Mouse (Mus musculus): Measurements from ENCODE around the gene Gprasp1. TPM values are rescaled to one million over a fixed set of nuclear protein-coding genes. Genes with fewer than 3 reads are reported as not detected.
"Not testable (repeated sequence)": the region's sequence is repeated elsewhere in the genome, so short reads cannot be mapped to it uniquely, and the experiment has no call there.

Gprasp1 gene
- polyA plus RNA-seq (2017; shearing (Covaris generic)): 10 to 100 TPM; 16.4 to 18.1 TPM

- peak; percentile 98 for ATAC-seq
Observed at GRCm38 (mm10) chrX:135742304-135743055, at the start of gene Gprasp1, which contains the start of gene Armcx5. TSS of gene Gprasp1 (plus strand) at chrX:135742733. TSS of gene Armcx5 (plus strand) at chrX:135742733.

- ATAC-seq: no peak
Observed at GRCm38 (mm10) chrX:135693633-135694032, 48.9 kb upstream of the Gprasp1 start, which contains the start of gene Tcp11x2. TSS of gene Tcp11x2 (minus strand) at chrX:135693790.

- no peak for ATAC-seq
Observed at GRCm38 (mm10) chrX:135703111-135703510, 39.4 kb upstream of the Gprasp1 start.

- ATAC-seq: no peak
Observed at GRCm38 (mm10) chrX:135704349-135704748, 38.2 kb upstream of the Gprasp1 start.

- ATAC-seq: no peak
Observed at GRCm38 (mm10) chrX:135712845-135713244, 29.7 kb upstream of the Gprasp1 start.

GRCm38 (mm10) chrX:135725161-135725560 is 17.4 kb upstream of the Gprasp1 start, which contains the start of gene Tmsb15a:
TSS of gene Tmsb15a (minus strand) at chrX:135725261.
- ATAC-seq: no peak

GRCm38 (mm10) chrX:135738730-135739520 is 3.6 kb upstream of the Gprasp1 start:
- no peak for ATAC-seq

GRCm38 (mm10) chrX:135743056-135743355 is 473 bp downstream of the Gprasp1 start:
- peak; percentile 2 for ATAC-seq

- ATAC-seq: not testable (repeated sequence)
Observed at GRCm38 (mm10) chrX:135745376-135745775, 2.8 kb downstream of the Gprasp1 start.

- peak; percentile 84 for ATAC-seq
Observed at GRCm38 (mm10) chrX:135752832-135753231, 10.3 kb downstream of the Gprasp1 start.

GRCm38 (mm10) chrX:135761707-135762106 is 19.2 kb downstream of the Gprasp1 start:
- ATAC-seq: peak; percentile 32

- no peak for ATAC-seq
Observed at GRCm38 (mm10) chrX:135768043-135768548, 25.6 kb downstream of the Gprasp1 start.

GRCm38 (mm10) chrX:135768565-135768964 is 26.0 kb downstream of the Gprasp1 start:
- ATAC-seq: no peak

- ATAC-seq: no peak
Observed at GRCm38 (mm10) chrX:135791536-135791935, 49.0 kb downstream of the Gprasp1 start.

GRCm38 (mm10) chrX:135792326-135792725 is 49.8 kb downstream of the Gprasp1 start:
- no peak for ATAC-seq

GRCm38 (mm10) chrX:135795591-135796304 is 53.2 kb downstream of the Gprasp1 start:
- ATAC-seq: peak; percentile 46

GRCm38 (mm10) chrX:135796305-135797211 is 54.0 kb downstream of the Gprasp1 start:
- ATAC-seq: peak; percentile 13

GRCm38 (mm10) chrX:135797212-135797644 is 54.7 kb downstream of the Gprasp1 start, which contains the start of gene Bhlhb9:
TSS of gene Bhlhb9 (plus strand) at chrX:135797594.
- peak; percentile 89 for ATAC-seq

- ATAC-seq: no peak
Observed at GRCm38 (mm10) chrX:135804149-135804548, 61.6 kb downstream of the Gprasp1 start.

GRCm38 (mm10) chrX:135805780-135806179 is 63.2 kb downstream of the Gprasp1 start:
- ATAC-seq: peak; percentile 77

GRCm38 (mm10) chrX:135835896-135836295 is 93.4 kb downstream of the Gprasp1 start:
- ATAC-seq: not testable (repeated sequence)
